Mouse (Mus musculus): ENCODE results near the gene Gm20458. TPM values are rescaled to one million over a fixed set of nuclear protein-coding genes. Genes with fewer than 3 reads are reported as not detected.
A peak's percentile ranks its signal among the peaks of the same experiment; 100 is the strongest.

Gm20458 gene
- polyA plus RNA-seq, 1 experiment: 2.4 TPM

GRCm38 (mm10) chr2:164441731-164442130, 19.0 kb upstream of the Gm20458 start:
- peaks cover 23% of the 10 kb centered on the region for H3K4me1 ChIP-seq
- H3K9me3 ChIP-seq: no peaks in the 10 kb centered on the region
- peak overlapping the region; percentile 87 for H3K4me3 ChIP-seq (replicated peaks)
- TF ChIP-seq FLI1 (IDR thresholded peaks at IDR 0.05; ENCODE audit: low read length) (no peak), GATA1 (IDR thresholded peaks at IDR 0.05; ENCODE audit: borderline replicate concordance, low read length) (no peak)
- H3K27me3 ChIP-seq (replicated peaks): peaks cover 87% of the 10 kb centered on the region
- H3K36me3 ChIP-seq (replicated peaks; ENCODE audit: low read length): no peaks in the 10 kb centered on the region

- H3K4me1 ChIP-seq: peaks cover 23% of the 10 kb centered on the region
- H3K9me3 ChIP-seq: no peaks in the 10 kb centered on the region
- H3K4me3 ChIP-seq (replicated peaks): peak overlapping the region; percentile 87
- TF ChIP-seq GATA1 (IDR thresholded peaks at IDR 0.05; ENCODE audit: borderline replicate concordance, low read length): no peak
- no peak for TF ChIP-seq FLI1 (IDR thresholded peaks at IDR 0.05; ENCODE audit: low read length)
- no peaks in the 10 kb centered on the region for H3K36me3 ChIP-seq (replicated peaks; ENCODE audit: low read length)
- H3K27me3 ChIP-seq (replicated peaks): peaks cover 83% of the 10 kb centered on the region
These were observed 18.3 kb upstream of the Gm20458 start for GRCm38 (mm10) chr2:164442315-164443050.

DNA sequence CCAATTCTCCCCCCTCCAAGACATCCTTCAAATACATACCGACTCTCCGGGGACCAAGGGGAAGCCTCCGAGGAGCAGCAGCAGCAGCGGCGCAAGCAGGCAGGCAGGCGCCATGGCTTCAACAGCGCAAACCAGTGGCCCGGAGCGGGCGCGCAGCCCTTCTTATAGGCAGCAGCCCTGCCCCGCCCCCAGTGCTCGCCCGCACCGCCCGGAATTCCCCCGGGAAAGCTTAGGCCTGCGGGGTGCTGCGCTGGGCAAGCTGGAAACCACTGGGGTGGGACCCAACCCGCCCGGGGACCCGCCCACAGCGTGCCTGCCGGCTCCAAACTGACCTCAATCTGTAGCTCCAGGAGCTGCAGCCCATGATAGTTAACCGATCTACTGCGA, 17.7 kb upstream of the Gm20458 start:
- H3K27me3 ChIP-seq (replicated peaks): peaks cover 78% of the 10 kb centered on the region
- peaks cover 23% of the 10 kb centered on the region for H3K4me1 ChIP-seq

DNA sequence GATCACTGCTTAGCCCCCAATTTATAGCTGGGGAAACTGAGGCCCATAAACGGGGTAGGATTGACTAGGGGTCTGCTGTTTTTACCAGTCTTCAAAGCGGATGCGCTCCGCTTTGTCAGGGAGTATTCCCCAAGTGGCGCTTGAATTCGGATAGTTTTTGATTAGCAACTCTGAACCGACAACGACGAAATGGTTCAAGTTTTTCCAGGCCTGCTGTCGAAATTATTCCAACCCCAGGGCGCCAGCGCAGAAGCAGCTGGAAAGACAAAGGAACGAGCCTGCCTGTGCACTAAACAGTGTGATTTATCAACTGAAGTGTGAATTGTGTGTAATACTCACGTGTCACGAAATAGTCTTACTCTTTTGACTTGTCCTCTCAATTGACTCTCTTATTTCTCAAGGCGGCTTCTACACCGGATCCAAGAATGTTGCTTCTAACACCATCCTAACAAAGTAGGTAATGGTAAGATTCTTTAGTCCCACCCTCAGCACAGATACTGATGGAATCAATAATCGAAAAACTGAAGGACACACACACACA, 17.2 kb upstream of the Gm20458 start, which contains the start of gene Sdc4:
Gene Sdc4 (minus strand): TSS at position 428 of the 541 bp plus-strand sequence.
- no peak for TF ChIP-seq FLI1 (IDR thresholded peaks at IDR 0.05; ENCODE audit: low read length)
- no peak for TF ChIP-seq GATA1 (IDR thresholded peaks at IDR 0.05; ENCODE audit: borderline replicate concordance, low read length)
- no peaks in the 10 kb centered on the region for H3K36me3 ChIP-seq (replicated peaks; ENCODE audit: low read length)
- no peaks in the 10 kb centered on the region for H3K9me3 ChIP-seq
- peak within 1 kb of the TSS; percentile 87 for H3K4me3 ChIP-seq (replicated peaks)
- H3K4me1 ChIP-seq: peaks cover 23% of the 10 kb centered on the region
- H3K27me3 ChIP-seq (replicated peaks): peaks cover 78% of the 10 kb centered on the region

More for the DNA sequence above, 17.7 kb upstream of the Gm20458 start:
- H3K36me3 ChIP-seq (replicated peaks; ENCODE audit: low read length): no peaks in the 10 kb centered on the region
- TF ChIP-seq FLI1 (IDR thresholded peaks at IDR 0.05; ENCODE audit: low read length) (no peak), GATA1 (IDR thresholded peaks at IDR 0.05; ENCODE audit: borderline replicate concordance, low read length) (no peak)
- H3K9me3 ChIP-seq: no peaks in the 10 kb centered on the region
- H3K4me3 ChIP-seq (replicated peaks): peak overlapping the region; percentile 87

DNA sequence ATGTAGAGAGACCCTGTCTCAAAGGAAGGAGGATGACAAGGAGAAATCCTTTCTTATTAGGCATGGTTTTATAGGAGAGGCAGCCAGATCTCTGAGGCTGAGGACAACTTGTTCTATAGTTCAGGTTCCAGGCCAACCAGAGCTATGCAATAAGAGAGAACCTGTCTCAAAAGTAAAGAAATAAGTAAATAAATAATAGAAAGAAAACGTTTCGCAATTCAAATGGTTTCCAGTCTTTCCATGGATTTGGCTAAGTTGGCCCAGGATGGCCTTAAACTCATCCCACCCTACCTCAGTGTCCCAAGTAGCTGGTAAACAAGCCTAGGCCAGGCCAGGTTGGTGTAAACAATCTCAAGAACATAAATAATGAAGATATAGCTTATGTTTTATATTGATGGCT, 16.1 kb upstream of the Gm20458 start:
- Histone ChIP-seq H3K36me3 (replicated peaks; ENCODE audit: low read length) (no peaks in the 10 kb centered on the region), H3K4me3 (replicated peaks) (no peak overlapping the region), H3K9me3 (peaks cover 5% of the 10 kb centered on the region), H3K4me1 (peaks cover 23% of the 10 kb centered on the region), H3K27me3 (replicated peaks) (peaks cover 77% of the 10 kb centered on the region)
- TF ChIP-seq FLI1 (IDR thresholded peaks at IDR 0.05; ENCODE audit: low read length) (no peak), GATA1 (IDR thresholded peaks at IDR 0.05; ENCODE audit: borderline replicate concordance, low read length) (no peak)

DNA sequence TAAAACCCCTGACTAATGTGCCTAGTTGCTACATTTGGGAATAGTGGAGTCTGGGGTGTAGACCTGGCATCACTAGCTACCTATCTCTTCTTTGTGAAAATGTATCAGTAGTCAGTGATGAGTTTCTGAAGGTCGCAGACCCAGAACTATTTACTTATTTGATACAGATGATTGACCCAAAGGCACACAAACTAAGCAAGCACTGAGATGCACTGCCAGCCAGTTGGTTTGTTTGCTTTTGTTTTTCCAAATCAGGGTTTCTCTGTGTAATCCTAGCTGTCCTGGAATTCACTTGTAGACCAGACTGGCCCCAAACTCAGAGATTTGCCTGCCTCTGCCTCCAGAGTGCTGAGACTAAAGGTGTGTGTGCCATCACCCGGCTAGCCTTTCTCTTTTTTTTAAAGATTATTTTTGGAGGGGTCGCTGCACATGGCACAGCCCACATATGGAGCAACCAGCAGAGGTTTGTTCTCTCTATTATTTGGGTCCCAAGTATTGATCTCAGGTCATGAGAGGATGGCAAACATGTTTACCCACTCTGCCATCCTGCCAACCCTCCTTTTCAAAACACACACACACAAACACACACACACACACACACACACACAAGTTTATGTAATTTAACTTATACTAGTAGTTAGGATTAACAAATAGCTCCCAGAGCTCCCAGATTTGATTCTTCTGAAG, 15.2 kb upstream of the Gm20458 start:
- Histone ChIP-seq H3K4me3 (replicated peaks) (no peak overlapping the region), H3K27me3 (replicated peaks) (peaks cover 76% of the 10 kb centered on the region), H3K4me1 (peaks cover 23% of the 10 kb centered on the region), H3K36me3 (replicated peaks; ENCODE audit: low read length) (no peaks in the 10 kb centered on the region), H3K9me3 (peaks cover 14% of the 10 kb centered on the region)
- no peak for TF ChIP-seq FLI1 (IDR thresholded peaks at IDR 0.05; ENCODE audit: low read length)
- no peak for TF ChIP-seq GATA1 (IDR thresholded peaks at IDR 0.05; ENCODE audit: borderline replicate concordance, low read length)

- H3K36me3 ChIP-seq (replicated peaks; ENCODE audit: low read length): no peaks in the 10 kb centered on the region
- H3K9me3 ChIP-seq: peaks cover 16% of the 10 kb centered on the region
- H3K27me3 ChIP-seq (replicated peaks): peaks cover 75% of the 10 kb centered on the region
- TF ChIP-seq FLI1 (IDR thresholded peaks at IDR 0.05; ENCODE audit: low read length): no peak
- H3K4me1 ChIP-seq: peaks cover 20% of the 10 kb centered on the region
- no peak overlapping the region for H3K4me3 ChIP-seq (replicated peaks)
These were observed 14.7 kb upstream of the Gm20458 start for GRCm38 (mm10) chr2:164446086-164446469.

- TF ChIP-seq FLI1 (IDR thresholded peaks at IDR 0.05; ENCODE audit: low read length): no peak
- TF ChIP-seq GATA1 (IDR thresholded peaks at IDR 0.05; ENCODE audit: borderline replicate concordance, low read length): no peak
- Histone ChIP-seq H3K9me3 (peaks cover 16% of the 10 kb centered on the region), H3K4me1 (peaks cover 8% of the 10 kb centered on the region), H3K4me3 (replicated peaks) (no peak overlapping the region), H3K27me3 (replicated peaks) (peaks cover 72% of the 10 kb centered on the region), H3K36me3 (replicated peaks; ENCODE audit: low read length) (no peaks in the 10 kb centered on the region)
These were observed 12.6 kb upstream of the Gm20458 start for GRCm38 (mm10) chr2:164448140-164448539.

DNA sequence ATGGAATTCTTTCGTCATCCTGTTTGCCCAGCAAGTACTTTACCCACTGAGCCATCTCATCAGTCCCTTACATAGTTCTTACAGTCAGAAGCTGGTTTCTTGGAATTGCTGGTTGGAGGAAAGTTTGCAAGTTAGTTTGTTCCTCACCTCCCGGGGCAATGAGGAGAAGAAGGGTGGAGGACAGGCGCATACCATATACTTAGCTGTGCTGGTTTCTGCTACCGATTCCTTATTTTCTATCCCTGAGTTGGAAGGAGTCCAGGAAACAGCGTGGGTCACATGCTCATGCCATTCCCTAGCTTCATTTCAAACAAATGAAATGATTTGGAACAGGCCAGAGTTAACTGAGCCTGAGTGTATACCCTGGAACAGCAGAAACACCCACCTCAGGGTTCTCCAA, 11.8 kb upstream of the Gm20458 start:
- H3K9me3 ChIP-seq: peaks cover 16% of the 10 kb centered on the region
- H3K4me1 ChIP-seq: 0 out of 2 replicates have a peak, but pooled peaks cover 4% of the 10 kb centered on the region
- H3K36me3 ChIP-seq (replicated peaks; ENCODE audit: low read length): no peaks in the 10 kb centered on the region
- no peak for TF ChIP-seq GATA1 (IDR thresholded peaks at IDR 0.05; ENCODE audit: borderline replicate concordance, low read length)
- TF ChIP-seq FLI1 (IDR thresholded peaks at IDR 0.05; ENCODE audit: low read length): no peak
- peaks cover 69% of the 10 kb centered on the region for H3K27me3 ChIP-seq (replicated peaks)
- H3K4me3 ChIP-seq (replicated peaks): no peak overlapping the region

Data from megakaryocyte, embryonic 14.5 days (primary cell).